Mouse (Mus musculus): ENCODE results near the gene Itga10. TPM values are rescaled to one million over a fixed set of nuclear protein-coding genes. Genes with fewer than 3 reads are reported as not detected.

Gene Itga10
- polyA plus RNA-seq, 1 experiment from 2014 or later, result 1.1 TPM

GRCm38 (mm10) chr3:96708684-96709064 is 63.3 kb downstream of the Itga10 start:
- Histone ChIP-seq H3K9ac (ENCODE audit: low read depth, low read length) (peak overlapping the region; percentile 71), H3K4me1 (ENCODE audit: control insufficient read depth, insufficient read depth, low read length) (peaks cover 2% of the 10 kb centered on the region; the same call in 1 of the 2 replicates), H3K4me2 (ENCODE audit: low read length) (peak overlapping the region; percentile 74), H3K4me3 (ENCODE audit: low read depth, low read length) (peak overlapping the region; percentile 45), H3K36me3 (ENCODE audit: control insufficient read depth, insufficient read depth, low read length) (peaks cover 23% of the 10 kb centered on the region), H3K27ac (ENCODE audit: low read length) (no peak overlapping the region), H3K9me3 (replicated peaks; ENCODE audit: control insufficient read depth, low read length, poor library complexity, severe bottlenecking) (no peaks in the 10 kb centered on the region), H3K27me3 (ENCODE audit: control insufficient read depth, insufficient read depth, low read depth, low read length) (no peaks in the 10 kb centered on the region)
- 47% methylated on average over 2 of the region's 2 CpGs for WGBS
- ATAC-seq, result peak; percentile 27; the same call in 1 of the 2 replicates

Other genes with a start within 250 kb of the Itga10 start
- not detected in 2 replicates for gene BC107364, start 193.3 kb upstream of the Itga10 start, polyA plus RNA-seq (2015; fragmentation: Nextera tagmentation; extraction: Ambion mirVana)
- 1.8 and 2.4 TPM in 2 replicates for gene Hfe2, start 120.4 kb upstream of the Itga10 start, polyA plus RNA-seq (2015; fragmentation: Nextera tagmentation; extraction: Ambion mirVana)
- 41.5 and 43.5 TPM in 2 replicates for gene Txnip, start 87.6 kb upstream of the Itga10 start, polyA plus RNA-seq (2015; fragmentation: Nextera tagmentation; extraction: Ambion mirVana)
- 1.6 and 1.8 TPM in 2 replicates for gene Gm16253, start 68.6 kb upstream of the Itga10 start, polyA plus RNA-seq (2015; fragmentation: Nextera tagmentation; extraction: Ambion mirVana)
- gene Polr3gl, start 51.4 kb upstream of the Itga10 start, polyA plus RNA-seq (2015; fragmentation: Nextera tagmentation; extraction: Ambion mirVana), result 36.7 and 38.8 TPM in 2 replicates
- 16.4 and 20.6 TPM in 2 replicates for gene Ankrd34a, start 48.9 kb upstream of the Itga10 start, polyA plus RNA-seq (2015; fragmentation: Nextera tagmentation; extraction: Ambion mirVana)
- 4.0 and 4.7 TPM in 2 replicates for gene Lix1l, start 44.4 kb upstream of the Itga10 start, polyA plus RNA-seq (2015; fragmentation: Nextera tagmentation; extraction: Ambion mirVana)
- gene Rbm8a, start 15.7 kb upstream of the Itga10 start, polyA plus RNA-seq (2015; fragmentation: Nextera tagmentation; extraction: Ambion mirVana), result 118 and 123 TPM in 2 replicates
- 60.5 and 67.0 TPM in 2 replicates for gene Pex11b, start 10.2 kb upstream of the Itga10 start, polyA plus RNA-seq (2015; fragmentation: Nextera tagmentation; extraction: Ambion mirVana)
- gene Gm42957, start 10.1 kb upstream of the Itga10 start, polyA plus RNA-seq (2015; fragmentation: Nextera tagmentation; extraction: Ambion mirVana), result 0.07 and 0.24 TPM in 2 replicates
- gene Ankrd35, start 24.5 kb downstream of the Itga10 start, polyA plus RNA-seq (2015; fragmentation: Nextera tagmentation; extraction: Ambion mirVana), result 2.9 and 3.2 TPM in 2 replicates
- 38.7 and 41.6 TPM in 2 replicates for gene Pias3, start 50.8 kb downstream of the Itga10 start, polyA plus RNA-seq (2015; fragmentation: Nextera tagmentation; extraction: Ambion mirVana)
- gene Nudt17, start 63.0 kb downstream of the Itga10 start, polyA plus RNA-seq (2015; fragmentation: Nextera tagmentation; extraction: Ambion mirVana), result 16.0 and 17.2 TPM in 2 replicates
- gene Polr3c, start 82.0 kb downstream of the Itga10 start, polyA plus RNA-seq (2015; fragmentation: Nextera tagmentation; extraction: Ambion mirVana), result 33.3 and 34.0 TPM in 2 replicates
- gene Rnf115, start 82.1 kb downstream of the Itga10 start, polyA plus RNA-seq (2015; fragmentation: Nextera tagmentation; extraction: Ambion mirVana), result 71.4 and 75.8 TPM in 2 replicates
- 0.60 and 0.68 TPM in 2 replicates for gene Pdzk1, start 183.7 kb downstream of the Itga10 start, polyA plus RNA-seq (2015; fragmentation: Nextera tagmentation; extraction: Ambion mirVana)
- 0.27 and 0.48 TPM in 2 replicates for gene Cd160, start 183.8 kb downstream of the Itga10 start, polyA plus RNA-seq (2015; fragmentation: Nextera tagmentation; extraction: Ambion mirVana)

Data from midbrain, embryonic 16.5 days (tissue).